In the genomic region with DNA sequence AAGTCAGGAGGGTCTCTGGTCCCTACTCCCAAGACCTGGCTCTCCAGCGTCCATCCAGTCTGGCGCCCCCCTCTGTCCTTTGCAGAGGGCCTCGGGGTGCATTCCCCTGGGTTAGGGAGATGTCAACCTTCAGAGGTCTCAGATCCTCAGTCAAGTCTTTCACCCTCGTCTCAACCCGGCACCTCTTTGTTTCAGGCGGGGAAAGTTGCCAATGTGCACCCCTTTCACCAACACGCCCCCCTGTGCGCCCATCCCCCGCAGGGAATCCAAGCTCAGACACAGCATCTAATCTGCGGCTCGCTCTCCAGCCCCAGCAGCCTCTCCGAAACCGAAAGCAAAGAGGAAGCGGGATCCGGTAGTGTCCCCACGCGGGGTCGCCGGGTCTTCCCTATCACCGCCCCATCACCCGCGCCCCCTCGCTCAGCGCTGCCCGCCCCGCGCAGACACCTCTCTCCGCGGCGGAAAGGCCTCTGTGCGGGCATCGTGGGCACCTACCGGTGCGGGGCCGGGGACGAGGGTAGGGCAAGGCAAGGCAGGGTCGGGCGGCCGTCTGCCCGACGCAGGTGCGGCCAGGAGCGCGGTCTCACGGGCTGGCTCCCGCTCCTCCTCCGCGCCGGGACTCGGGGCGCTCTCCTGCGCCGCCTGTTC, we compare ENCODE assay signal across 7 mouse cellular contexts. TPM values are rescaled to one million over a fixed set of nuclear protein-coding genes. Genes with fewer than 3 reads are reported as not detected.
A peak's percentile ranks its signal among the peaks of the same experiment; 100 is the strongest.
DNase-seq lines count a peak whose midpoint lies in the region; ATAC-seq and TF ChIP-seq lines count a peak whose summit lies in the region.

No protein-coding gene starts in this region.

- no peaks in the 10 kb centered on the region for H3K9me3 ChIP-seq in intestine, embryonic 14.5 days (ENCODE audit: control insufficient read depth, low read length)
- H3K9me3 ChIP-seq in limb, embryonic 11.5 days (ENCODE audit: control insufficient read depth, low read length), result no peaks in the 10 kb centered on the region
- no peaks in the 10 kb centered on the region for H3K9me3 ChIP-seq in midbrain, embryonic 11.5 days (ENCODE audit: control insufficient read depth, low read length)

- DNase-seq in adrenal gland, adult 18-20 months (ENCODE audit: low spot score in 2 of 2), result peak; percentile 37 to 56
- DNase-seq in gastrocnemius, postnatal 36 days, result peak; percentile 28 to 52
- DNase-seq in intestine, embryonic 14.5 days (ENCODE audit: low spot score), result peak; percentile 79
- DNase-seq in limb, embryonic 11.5 days (ENCODE audit: low spot score), result peak; percentile 58
- DNase-seq in midbrain, embryonic 11.5 days (ENCODE audit: low spot score, missing footprints), result peak; percentile 96
- DNase-seq in spleen, adult 18-20 months, result peak; percentile 43 to 64

- intact Hi-C loops in gastrocnemius, postnatal 36 days (cut with DNase I), result loop anchor here (5.0 kb wide), 1 partner anchor 89 kb away; no protein-coding TSS in a partner anchor

- no peaks in the 10 kb centered on the region for H3K36me3 ChIP-seq in intestine, embryonic 14.5 days (ENCODE audit: control insufficient read depth, insufficient read depth, low read length)
- no peaks in the 10 kb centered on the region for H3K36me3 ChIP-seq in limb, embryonic 11.5 days (ENCODE audit: control insufficient read depth, insufficient read depth, low read length)
- H3K36me3 ChIP-seq in midbrain, embryonic 11.5 days (ENCODE audit: control insufficient read depth, insufficient read depth, low read length), result no peaks in the 10 kb centered on the region

- peak overlapping the region; percentile 65 for H3K4me2 ChIP-seq in intestine, embryonic 14.5 days (ENCODE audit: low read length)
- peak overlapping the region; percentile 94 for H3K4me2 ChIP-seq in limb, embryonic 11.5 days (ENCODE audit: low read depth, severe bottlenecking)
- peak overlapping the region; percentile 77 for H3K4me2 ChIP-seq in midbrain, embryonic 11.5 days

- peaks cover 3% of the 10 kb centered on the region; the same call in 1 of the 2 replicates for H3K4me1 ChIP-seq in cortical plate, adult 2 months (ENCODE audit: control insufficient read depth, insufficient read depth, low read length)
- H3K4me1 ChIP-seq in intestine, embryonic 14.5 days (replicated peaks; ENCODE audit: control insufficient read depth, insufficient read depth, low read length), result no peaks in the 10 kb centered on the region; the same call in 1 of the 2 replicates
- H3K4me1 ChIP-seq in limb, embryonic 11.5 days (ENCODE audit: control insufficient read depth, insufficient read depth, low read length), result no peaks in the 10 kb centered on the region
- H3K4me1 ChIP-seq in midbrain, embryonic 11.5 days (ENCODE audit: control insufficient read depth, insufficient read depth, low read length), result no peaks in the 10 kb centered on the region; the same call in 1 of the 2 replicates

- ATAC-seq in intestine, embryonic 14.5 days (replicated peaks; ENCODE audit: low FRiP score, low TSS enrichment, low read depth), result peak; percentile 69
- ATAC-seq in limb, embryonic 11.5 days (ENCODE audit: insufficient number of reproducible peaks, low FRiP score, low TSS enrichment, low read depth), result peak; percentile 50; the same call in 1 of the 2 replicates
- ATAC-seq in midbrain, embryonic 11.5 days (ENCODE audit: low FRiP score), result peak; percentile 81

- WGBS in intestine, embryonic 14.5 days, result under 1% methylated on average over 50 of the region's 53 CpGs
- under 1% methylated on average over 51 of the region's 53 CpGs for WGBS in limb, embryonic 11.5 days
- WGBS in midbrain, embryonic 11.5 days, result under 1% methylated on average over 46 of the region's 53 CpGs

- H3K27ac ChIP-seq in cortical plate, adult 2 months (ENCODE audit: insufficient read depth, low read length), result peak overlapping the region; percentile 94
- no peak overlapping the region; the same call in 1 of the 2 replicates for H3K27ac ChIP-seq in intestine, embryonic 14.5 days (ENCODE audit: low read depth)
- no peak overlapping the region for H3K27ac ChIP-seq in limb, embryonic 11.5 days (replicated peaks; ENCODE audit: low read depth, low read length)
- H3K27ac ChIP-seq in midbrain, embryonic 11.5 days (ENCODE audit: low read depth, low read length), result 0 out of 2 replicates have a peak overlapping the region, but pooled peaks have one; percentile 22

- peaks cover 11% of the 10 kb centered on the region for H3K27me3 ChIP-seq in intestine, embryonic 14.5 days (replicated peaks; ENCODE audit: control insufficient read depth, insufficient read depth, low read length)
- H3K27me3 ChIP-seq in limb, embryonic 11.5 days (ENCODE audit: control insufficient read depth, insufficient read depth, low read length), result peaks cover 15% of the 10 kb centered on the region; the same call in 1 of the 2 replicates
- H3K27me3 ChIP-seq in midbrain, embryonic 11.5 days (ENCODE audit: control insufficient read depth, insufficient read depth, low read length), result no peaks in the 10 kb centered on the region

- H3K9ac ChIP-seq in intestine, embryonic 14.5 days (ENCODE audit: low read length), result peak overlapping the region; percentile 66
- peak overlapping the region; percentile 69 for H3K9ac ChIP-seq in limb, embryonic 11.5 days (ENCODE audit: low read length)
- peak overlapping the region; percentile 75 for H3K9ac ChIP-seq in midbrain, embryonic 11.5 days (ENCODE audit: low read length)

- TF ChIP-seq CTCF in cortical plate, adult 2 months (IDR thresholded peaks at IDR 0.05; ENCODE audit: extremely low read depth, insufficient read depth, low read length), result peak; percentile 30; the same call in 1 of the 2 replicates

- no peak for TF ChIP-seq POLR2A in cortical plate, adult 2 months (IDR thresholded peaks at IDR 0.05; ENCODE audit: extremely low read depth, insufficient read depth, low read length)

- peak overlapping the region; percentile 78 for H3K4me3 ChIP-seq in cortical plate, adult 2 months (ENCODE audit: insufficient read depth, low read length)
- peak overlapping the region; percentile 81 for H3K4me3 ChIP-seq in intestine, embryonic 14.5 days (ENCODE audit: low read depth, low read length)
- H3K4me3 ChIP-seq in limb, embryonic 11.5 days (ENCODE audit: low read depth, low read length), result peak overlapping the region; percentile 86
- peak overlapping the region; percentile 88 for H3K4me3 ChIP-seq in midbrain, embryonic 11.5 days (ENCODE audit: low read depth, low read length)

RNA-seq across cellular contexts. Expression of gene Tmem229b, which starts 0.8 kb away (rescaled TPM):
- 10 to 100 TPM in 1 of 2 experiments, 1 to 10 TPM in 1; 6.2 to 10.3 TPM for total RNA-seq in adrenal gland, adult 18-20 months (2021)
- 20.9 and 21.5 TPM in 2 replicates for polyA plus RNA-seq in cortical plate, adult 2 months (2012; rRNA removed)
- total RNA-seq in gastrocnemius, postnatal 36 days (2021), result 10 to 100 TPM in 1 of 2 experiments, 1 to 10 TPM in 1; 7.0 to 10.4 TPM
- polyA plus RNA-seq in intestine, embryonic 14.5 days (2014; fragmentation: Nextera tagmentation; extraction: Ambion mirVana), result 5.7 and 6.7 TPM in 2 replicates
- 1.8 and 2.9 TPM in 2 replicates for polyA plus RNA-seq in limb, embryonic 11.5 days (2014; fragmentation: Nextera tagmentation; extraction: Ambion mirVana)
- polyA plus RNA-seq in midbrain, embryonic 11.5 days (2014; fragmentation: Nextera tagmentation; extraction: Ambion mirVana), result 6.0 and 6.4 TPM in 2 replicates

RNA-seq across cellular contexts. Expression of gene Plekhh1, which starts 22.4 kb away (rescaled TPM):
- 1 to 10 TPM; 1.9 to 3.6 TPM for total RNA-seq in adrenal gland, adult 18-20 months (2021)
- polyA plus RNA-seq in cortical plate, adult 2 months (2012; rRNA removed), result 19.5 and 22.3 TPM in 2 replicates
- total RNA-seq in gastrocnemius, postnatal 36 days (2021), result 1 to 10 TPM; 1.1 to 1.3 TPM
- polyA plus RNA-seq in intestine, embryonic 14.5 days (2014; fragmentation: Nextera tagmentation; extraction: Ambion mirVana), result 6.7 and 6.8 TPM in 2 replicates
- 2.9 and 3.0 TPM in 2 replicates for polyA plus RNA-seq in limb, embryonic 11.5 days (2014; fragmentation: Nextera tagmentation; extraction: Ambion mirVana)
- polyA plus RNA-seq in midbrain, embryonic 11.5 days (2014; fragmentation: Nextera tagmentation; extraction: Ambion mirVana), result 6.4 and 6.8 TPM in 2 replicates

Comparison
In these comparisons a context has a peak if more than half of its experiments do, and no peak if none do; other contexts are left out.
1. DNase-seq: peak in every context shown above with its lines; median percentile 96 in midbrain, embryonic 11.5 days; 79 in intestine, embryonic 14.5 days; 58 in limb, embryonic 11.5 days; 54 in spleen, adult 18-20 months; 46 in adrenal gland, adult 18-20 months; 40 in gastrocnemius, postnatal 36 days.
2. H3K27ac ChIP-seq: peak in cortical plate, adult 2 months (single experiment) and midbrain, embryonic 11.5 days (single experiment); none in intestine, embryonic 14.5 days (single experiment) and limb, embryonic 11.5 days (single experiment).
3. Peak in every context shown above with its lines, with median percentiles within 50 percentile points of each other: H3K4me3 ChIP-seq, ATAC-seq, H3K4me2 ChIP-seq and H3K9ac ChIP-seq.